Mouse (Mus musculus): ENCODE data around the gene Fam243. TPM values are rescaled to one million over a fixed set of nuclear protein-coding genes. Genes with fewer than 3 reads are reported as not detected.

Fam243 gene
- polyA plus RNA-seq, 1 experiment from 2014 or later = not detected

DNA sequence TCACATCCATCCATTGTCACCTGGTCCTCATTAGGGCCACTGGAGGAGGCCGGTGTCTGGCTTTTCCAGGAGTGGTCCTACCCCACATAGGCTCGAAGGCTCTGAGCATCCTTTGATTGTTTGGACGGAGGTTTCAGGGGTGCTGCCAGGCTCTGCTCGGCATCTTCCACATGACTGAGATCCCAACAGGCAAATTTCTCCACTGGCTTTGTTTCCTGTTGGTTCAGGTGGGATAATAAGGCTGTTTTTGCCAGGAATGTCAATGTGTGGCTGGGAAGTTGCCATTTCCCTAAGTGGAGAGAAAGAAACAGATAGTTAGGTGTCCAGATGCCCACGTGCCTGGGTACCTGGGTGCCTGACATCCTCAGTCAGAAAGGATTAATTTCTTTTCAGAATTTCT lies 46.7 kb downstream of the Fam243 start:
- H3K4me1 ChIP-seq (replicated peaks) = no peaks in the 10 kb centered on the region
- no peak overlapping the region for H3K27ac ChIP-seq (ENCODE audit: poor library complexity, severe bottlenecking)
- no peak overlapping the region for H3K4me3 ChIP-seq
- no peaks in the 10 kb centered on the region for H3K36me3 ChIP-seq
- 71% methylated on average over 5 of the region's 5 CpGs for WGBS
- 0 out of 2 replicates have a peak, but pooled peaks cover 5% of the 10 kb centered on the region for H3K27me3 ChIP-seq (replicated peaks)
- no peak for ATAC-seq (ENCODE audit: insufficient number of reproducible peaks, low FRiP score)
- H3K9me3 ChIP-seq (replicated peaks) = no peaks in the 10 kb centered on the region
- no peak overlapping the region for H3K9ac ChIP-seq
- no peak overlapping the region for H3K4me2 ChIP-seq

Other genes starting within 250 kb of the Fam243 start
- 2.0 and 2.1 TPM in 2 replicates for gene Kcne2, start 29.1 kb downstream of the Fam243 start, polyA plus RNA-seq (2016; fragmentation: Nextera tagmentation; extraction: Ambion mirVana)
- 121 and 124 TPM in 2 replicates for gene Smim11, start 20.2 kb downstream of the Fam243 start, polyA plus RNA-seq (2016; fragmentation: Nextera tagmentation; extraction: Ambion mirVana)
- gene Kcne1, start 38.0 kb upstream of the Fam243 start, polyA plus RNA-seq (2016; fragmentation: Nextera tagmentation; extraction: Ambion mirVana) = 78.4 and 87.1 TPM in 2 replicates
- gene Rcan1, start 149.4 kb upstream of the Fam243 start, polyA plus RNA-seq (2016; fragmentation: Nextera tagmentation; extraction: Ambion mirVana) = 148 and 153 TPM in 2 replicates
- gene Clic6, start 164.3 kb upstream of the Fam243 start, polyA plus RNA-seq (2016; fragmentation: Nextera tagmentation; extraction: Ambion mirVana) = 1.7 and 1.8 TPM in 2 replicates